Mouse (Mus musculus) bone marrow, adult 2 months (tissue): ENCODE data around the gene Iqgap3.

Experiments used
- CTCF ChIP-seq: fragments of 200-500 bp; IDR thresholded peaks from 2 replicates; pipeline ENCODE4 v1.5.1; 2011; ENCODE audit warnings: low read length, control low read depth; ENCODE audit not compliant: control insufficient read depth, insufficient read depth
- POLR2A ChIP-seq: fragments of 200-500 bp; IDR thresholded peaks from 2 replicates; pipeline ENCODE4 v1.6.1; 2011; ENCODE audit warnings: low read depth, mild to moderate bottlenecking, control low read depth, low read length, borderline replicate concordance; ENCODE audit not compliant: control insufficient read depth

DNA sequence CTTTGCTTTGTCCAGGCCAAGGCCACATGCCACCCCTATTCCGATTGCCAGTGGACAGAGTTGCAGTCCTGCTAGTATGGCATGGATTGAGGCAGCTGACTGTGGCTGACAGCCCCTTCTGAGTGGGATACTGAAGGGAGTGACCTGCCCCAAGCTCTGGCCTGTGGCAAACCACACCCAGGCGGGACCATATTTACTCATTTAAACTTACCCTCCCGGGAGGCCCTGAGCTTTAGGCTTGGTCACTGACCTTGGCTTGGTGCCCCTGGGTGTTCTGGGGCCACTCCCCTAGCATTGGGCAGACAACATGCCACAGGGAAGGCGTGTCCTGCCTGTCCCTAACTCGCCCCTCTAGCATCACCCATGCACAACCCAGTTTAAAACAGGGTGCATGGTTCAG is 64.2 kb downstream of the Iqgap3 start:
- TF ChIP-seq CTCF (no peak), POLR2A (no peak)
